Mouse (Mus musculus) heart, postnatal 0 days (tissue): ENCODE measurements around the gene Insl5. TPM values are rescaled to one million over a fixed set of nuclear protein-coding genes. Genes with fewer than 3 reads are reported as not detected.

Experiments used
- ATAC-seq: fragments of 200-750 bp; cut with Nextera tagmentation; 2 replicates; pipeline ENCODE4 v1.8.0; 2017; ENCODE audit warnings: low read depth, moderate number of reproducible peaks, moderate library complexity; ENCODE audit not compliant: insufficient read depth
- DNase-seq: peaks from one replicate; pipeline ENCODE4 v3.0.0-alpha.2; 2016; ENCODE audit warnings: low spot score
- H3K27ac ChIP-seq: fragments of 300-500 bp; sonication (generic); 2 replicates; pipeline ENCODE4 v1.5.1; 2014; ENCODE audit warnings: low read depth, mild to moderate bottlenecking
- H3K27me3 ChIP-seq: fragments of 300-500 bp; sonication (generic); 2 replicates; pipeline ENCODE4 v1.6.1; 2014; ENCODE audit warnings: low read length, mixed read lengths; ENCODE audit not compliant: control insufficient read depth, insufficient read depth
- H3K36me3 ChIP-seq: fragments of 300-500 bp; sonication (generic); replicated peaks from 2 replicates; pipeline ENCODE4 v1.6.1; 2014; ENCODE audit warnings: low read length, mixed read lengths; ENCODE audit not compliant: control insufficient read depth, insufficient read depth
- H3K4me1 ChIP-seq: fragments of 300-500 bp; sonication (generic); 2 replicates; pipeline ENCODE4 v1.6.1; 2014; ENCODE audit warnings: antibody characterized with exemption; ENCODE audit not compliant: control insufficient read depth, insufficient read depth
- H3K4me2 ChIP-seq: fragments of 300-500 bp; sonication (generic); 2 replicates; pipeline ENCODE4 v1.6.1; 2014; ENCODE audit warnings: low read depth, mild to moderate bottlenecking, low read length, moderate library complexity
- H3K4me3 ChIP-seq: fragments of 300-500 bp; sonication (generic); 2 replicates; pipeline ENCODE4 v1.5.1; 2014; ENCODE audit warnings: low read depth, low read length
- H3K9ac ChIP-seq: fragments of 300-500 bp; sonication (generic); replicated peaks from 2 replicates; pipeline ENCODE4 v1.6.1; 2014; ENCODE audit warnings: low read depth, low read length, mixed read lengths
- H3K9me3 ChIP-seq: fragments of 300-500 bp; sonication (generic); replicated peaks from 2 replicates; pipeline ENCODE4 v1.6.1; 2016; ENCODE audit warnings: low read length; ENCODE audit not compliant: control insufficient read depth
- CTCF ChIP-seq: IDR thresholded peaks from 2 replicates; pipeline ENCODE4 v1.5.1; 2016; ENCODE audit warnings: antibody characterized with exemption, control low read depth, low read depth
- EP300 ChIP-seq: IDR thresholded peaks from 2 replicates; pipeline ENCODE4 v1.6.1; 2016; ENCODE audit warnings: antibody characterized with exemption, low read depth
- WGBS: fragments of 180-500 bp; shearing (Covaris S2); extraction: QIAGEN DNeasy Blood & Tissue Kit; methylation state at CpG from one replicate; pipeline ENCODE4 v1.1.7; 2014; 5-methylcytosine and 5-hydroxymethylcytosine counted together
- polyA plus RNA-seq: library from polyadenylated mRNA; unstranded; fragments of >200 nt; fragmentation: Nextera tagmentation; extraction: Ambion mirVana; gene quantifications from 2 replicates; pipeline ENCODE4 v1.2.1, GENCODE M21; 2015
- total RNA-seq: library from RNA; depleted of rRNA; stranded (reverse); fragments of >200 nt; gene quantifications from 2 replicates; pipeline ENCODE4 v1.2.3, GENCODE M21; 2014; ENCODE audit warnings: low replicate concordance

The Insl5 gene
- total and polyA plus RNA-seq, 2 experiments from 2014 or later: not detected

DNA sequence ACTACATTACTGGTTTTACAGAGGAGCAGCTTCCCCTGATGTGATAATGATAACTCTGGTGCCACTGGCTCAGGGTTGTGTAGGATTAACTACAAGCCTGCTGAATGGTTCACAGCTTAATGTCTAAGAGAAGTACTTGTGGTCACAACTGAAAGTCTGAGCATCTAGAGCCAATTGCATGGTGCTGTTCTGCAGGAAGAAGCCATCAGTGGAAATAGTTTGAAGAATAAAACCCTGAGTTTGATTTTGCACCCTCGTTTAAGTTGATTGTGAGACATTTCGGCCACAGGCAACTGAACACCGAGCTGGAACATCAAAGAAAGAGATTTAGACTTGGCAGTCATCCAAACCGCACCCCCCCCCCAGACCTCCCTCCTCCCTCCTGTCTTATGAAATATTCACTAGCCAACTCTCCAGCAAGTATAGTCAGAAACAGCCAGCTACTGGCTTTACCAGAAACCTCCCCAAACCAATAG is 19.7 kb downstream of the Insl5 start:
- WGBS: 19% methylated on average over 4 of the region's 4 CpGs
- Histone ChIP-seq H3K27me3 (no peaks in the 10 kb centered on the region), H3K36me3 (no peaks in the 10 kb centered on the region), H3K27ac (no peak overlapping the region), H3K4me2 (no peak overlapping the region), H3K9me3 (no peaks in the 10 kb centered on the region), H3K4me1 (no peaks in the 10 kb centered on the region), H3K9ac (no peak overlapping the region), H3K4me3 (no peak overlapping the region)
- no peak for ATAC-seq
- no peak for TF ChIP-seq CTCF
- TF ChIP-seq EP300: no peak
- no peak for DNase-seq

DNA sequence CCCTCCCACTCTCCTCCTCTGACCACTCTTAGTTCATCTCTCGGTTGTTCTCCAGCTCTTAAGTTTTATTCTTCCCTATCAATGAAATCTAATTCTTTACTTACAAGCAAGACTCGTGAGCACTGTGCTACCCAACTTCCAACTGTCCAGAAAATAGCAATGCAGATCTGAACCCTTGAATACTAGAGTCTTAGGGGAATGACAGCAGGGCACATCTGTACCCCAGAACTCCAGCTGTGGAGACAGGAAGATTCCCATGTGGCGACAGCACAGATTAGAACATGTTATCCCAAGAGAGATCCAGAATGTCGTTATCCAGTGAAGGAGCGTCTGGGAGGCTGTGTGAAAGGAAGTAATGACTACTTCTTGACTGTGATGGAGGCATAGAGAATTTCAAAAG is 20.4 kb downstream of the Insl5 start:
- TF ChIP-seq CTCF (no peak), EP300 (no peak)
- DNase-seq: no peak
- Histone ChIP-seq H3K9me3 (no peaks in the 10 kb centered on the region), H3K9ac (no peak overlapping the region), H3K36me3 (no peaks in the 10 kb centered on the region), H3K27me3 (no peaks in the 10 kb centered on the region), H3K4me3 (no peak overlapping the region), H3K4me2 (no peak overlapping the region), H3K27ac (no peak overlapping the region), H3K4me1 (no peaks in the 10 kb centered on the region)
- 63% methylated on average over 5 of the region's 5 CpGs for WGBS
- no peak for ATAC-seq

DNA sequence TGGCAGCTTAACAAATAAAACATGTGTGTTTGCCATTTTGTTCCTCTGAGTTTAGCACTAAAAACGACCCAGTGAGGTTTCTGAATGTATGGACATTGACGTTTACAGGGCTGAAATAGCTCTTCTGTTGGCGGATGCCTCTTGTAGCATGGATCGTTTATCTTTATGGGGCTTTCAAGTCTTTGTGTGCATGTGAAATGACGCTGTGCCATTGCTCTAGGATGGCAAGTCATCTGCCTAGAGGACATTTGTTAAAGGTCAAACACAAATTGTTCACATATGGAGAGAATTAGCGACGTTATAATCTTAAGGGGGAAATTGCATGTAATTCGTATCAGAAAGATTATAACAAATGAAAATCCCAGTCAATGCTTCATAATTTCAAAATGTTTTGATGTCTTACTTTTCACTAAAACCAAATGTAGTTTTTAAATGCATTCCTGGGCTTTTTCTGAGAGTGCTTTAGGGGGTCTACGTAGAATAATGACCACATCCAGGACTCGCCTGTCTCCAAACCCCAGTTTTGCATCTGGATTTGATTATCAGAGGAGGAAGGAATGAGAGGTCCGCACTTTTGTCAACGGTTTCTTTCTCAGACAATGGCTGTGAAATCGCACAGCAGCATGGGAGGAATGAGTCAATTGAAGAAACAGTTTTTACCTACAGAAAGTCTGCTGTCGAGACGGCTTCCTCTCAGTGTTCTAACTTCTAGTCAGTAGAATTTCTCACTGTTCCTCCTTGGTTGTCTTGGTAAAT is 21.3 kb downstream of the Insl5 start:
- H3K9me3 ChIP-seq: no peaks in the 10 kb centered on the region
- H3K4me3 ChIP-seq: no peak overlapping the region
- H3K4me1 ChIP-seq: no peaks in the 10 kb centered on the region
- ATAC-seq: no peak
- no peak overlapping the region for H3K9ac ChIP-seq
- no peak overlapping the region for H3K27ac ChIP-seq
- H3K36me3 ChIP-seq: no peaks in the 10 kb centered on the region
- WGBS: 67% methylated on average over 15 of the region's 15 CpGs
- H3K27me3 ChIP-seq: no peaks in the 10 kb centered on the region
- no peak for DNase-seq
- no peak for TF ChIP-seq EP300
- no peak overlapping the region for H3K4me2 ChIP-seq

DNA sequence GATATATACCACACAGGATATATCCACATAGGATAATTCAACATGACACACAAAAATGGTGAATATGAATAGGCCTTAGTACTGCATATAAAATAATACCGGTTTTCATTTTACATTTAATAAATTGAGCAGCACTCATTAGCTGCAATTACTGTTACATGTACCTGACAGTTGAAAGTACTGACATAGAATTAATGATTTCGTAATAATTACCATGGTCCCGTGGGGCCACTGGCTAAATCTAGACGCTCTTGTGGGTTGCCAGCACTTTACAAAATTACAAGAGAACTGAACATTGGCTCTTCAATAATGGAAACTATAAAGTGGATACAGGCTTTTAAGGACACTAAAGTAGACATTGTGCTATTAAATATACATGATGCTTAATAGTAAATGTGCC is 22.0 kb downstream of the Insl5 start:
- no peak for ATAC-seq
- Histone ChIP-seq H3K4me2 (no peak overlapping the region), H3K9ac (no peak overlapping the region), H3K9me3 (no peaks in the 10 kb centered on the region), H3K4me3 (no peak overlapping the region), H3K27ac (no peak overlapping the region), H3K27me3 (no peaks in the 10 kb centered on the region), H3K4me1 (no peaks in the 10 kb centered on the region), H3K36me3 (no peaks in the 10 kb centered on the region)
- no peak for TF ChIP-seq EP300
- TF ChIP-seq CTCF: no peak
- 78% methylated on average over 4 of the region's 4 CpGs for WGBS
- no peak for DNase-seq

DNA sequence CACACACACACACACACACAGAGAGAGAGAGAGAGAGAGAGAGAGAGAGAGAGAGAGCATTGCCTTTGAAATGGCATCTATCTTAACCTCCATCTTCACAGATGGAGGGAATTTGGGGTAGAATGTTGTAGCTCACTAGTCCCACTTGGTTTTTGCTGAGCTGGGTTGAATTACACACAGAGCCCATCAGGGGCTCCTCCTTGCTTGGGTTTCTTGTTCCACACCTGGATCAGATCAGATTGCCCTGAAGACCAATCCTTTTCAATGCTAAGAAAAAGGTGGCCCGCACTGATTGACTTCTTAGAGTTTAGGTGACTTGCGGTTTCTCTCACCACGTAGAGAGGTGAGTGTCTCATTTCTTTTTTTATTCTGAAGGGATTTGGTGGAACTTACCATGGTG is 35.0 kb downstream of the Insl5 start:
- DNase-seq: no peak
- H3K27me3 ChIP-seq: no peaks in the 10 kb centered on the region
- H3K9me3 ChIP-seq: no peaks in the 10 kb centered on the region
- no peak for ATAC-seq
- H3K4me1 ChIP-seq: no peaks in the 10 kb centered on the region
- TF ChIP-seq EP300: no peak
- no peak for TF ChIP-seq CTCF
- no peak overlapping the region; the same call in 1 of the 2 replicates for H3K27ac ChIP-seq
- no peaks in the 10 kb centered on the region for H3K36me3 ChIP-seq
- H3K4me2 ChIP-seq: no peak overlapping the region
- no peak overlapping the region for H3K4me3 ChIP-seq
- WGBS: 89% methylated on average over 3 of the region's 3 CpGs
- no peak overlapping the region for H3K9ac ChIP-seq
